Mouse (Mus musculus): ENCODE results near the gene Aldh1a2. TPM values are rescaled to one million over a fixed set of nuclear protein-coding genes. Genes with fewer than 3 reads are reported as not detected.

The Aldh1a2 gene
- total RNA-seq (2015; ENCODE audit: low replicate concordance): not detected in 2 replicates
- total RNA-seq (2017; ENCODE audit: low replicate concordance): not detected in 2 replicates

GRCm38 (mm10) chr9:71215248-71216035, at the start of gene Aldh1a2:
TSS of gene Aldh1a2 (plus strand) at chr9:71215789.
- no peak for ATAC-seq (replicated peaks; ENCODE audit: low FRiP score, poor library complexity, severe bottlenecking)

GRCm38 (mm10) chr9:71166019-71166705, 49.4 kb upstream of the Aldh1a2 start:
- peak; percentile 83 for ATAC-seq (replicated peaks; ENCODE audit: low FRiP score, poor library complexity, severe bottlenecking)

- peak; percentile 8; the same call in 1 of the 2 replicates for ATAC-seq (replicated peaks; ENCODE audit: low FRiP score, poor library complexity, severe bottlenecking)
Measured at GRCm38 (mm10) chr9:71166871-71167465, 48.6 kb upstream of the Aldh1a2 start.

- no peak for ATAC-seq (replicated peaks; ENCODE audit: low FRiP score, poor library complexity, severe bottlenecking)
Measured at GRCm38 (mm10) chr9:71167473-71168215, 47.9 kb upstream of the Aldh1a2 start.

GRCm38 (mm10) chr9:71168511-71168910, 47.1 kb upstream of the Aldh1a2 start, which contains the start of gene Aqp9:
TSS of gene Aqp9 (minus strand) at chr9:71168682.
- ATAC-seq (replicated peaks; ENCODE audit: low FRiP score, poor library complexity, severe bottlenecking): no peak

- ATAC-seq (replicated peaks; ENCODE audit: low FRiP score, poor library complexity, severe bottlenecking): no peak
Measured at GRCm38 (mm10) chr9:71173533-71173932, 42.1 kb upstream of the Aldh1a2 start.

- no peak; the same call in 1 of the 2 replicates for ATAC-seq (replicated peaks; ENCODE audit: low FRiP score, poor library complexity, severe bottlenecking)
Measured at GRCm38 (mm10) chr9:71174316-71174975, 41.1 kb upstream of the Aldh1a2 start.

- ATAC-seq (replicated peaks; ENCODE audit: low FRiP score, poor library complexity, severe bottlenecking): no peak
Measured at GRCm38 (mm10) chr9:71175686-71176085, 39.9 kb upstream of the Aldh1a2 start.

GRCm38 (mm10) chr9:71179276-71179896, 36.2 kb upstream of the Aldh1a2 start:
- no peak for ATAC-seq (replicated peaks; ENCODE audit: low FRiP score, poor library complexity, severe bottlenecking)

- ATAC-seq (replicated peaks; ENCODE audit: low FRiP score, poor library complexity, severe bottlenecking): peak; percentile 56
Measured at GRCm38 (mm10) chr9:71179964-71180700, 35.5 kb upstream of the Aldh1a2 start.

GRCm38 (mm10) chr9:71185285-71185684, 30.3 kb upstream of the Aldh1a2 start:
- ATAC-seq (replicated peaks; ENCODE audit: low FRiP score, poor library complexity, severe bottlenecking): no peak

- peak; percentile 68 for ATAC-seq (replicated peaks; ENCODE audit: low FRiP score, poor library complexity, severe bottlenecking)
Measured at GRCm38 (mm10) chr9:71185823-71186222, 29.8 kb upstream of the Aldh1a2 start.

GRCm38 (mm10) chr9:71187396-71187795, 28.2 kb upstream of the Aldh1a2 start:
- no peak for ATAC-seq (replicated peaks; ENCODE audit: low FRiP score, poor library complexity, severe bottlenecking)

- ATAC-seq (replicated peaks; ENCODE audit: low FRiP score, poor library complexity, severe bottlenecking): peak; percentile 97
Measured at GRCm38 (mm10) chr9:71188647-71189415, 26.8 kb upstream of the Aldh1a2 start.

- ATAC-seq (replicated peaks; ENCODE audit: low FRiP score, poor library complexity, severe bottlenecking): no peak
Measured at GRCm38 (mm10) chr9:71198826-71199225, 16.8 kb upstream of the Aldh1a2 start.

- no peak for ATAC-seq (replicated peaks; ENCODE audit: low FRiP score, poor library complexity, severe bottlenecking)
Measured at GRCm38 (mm10) chr9:71202265-71202664, 13.3 kb upstream of the Aldh1a2 start.

- no peak for ATAC-seq (replicated peaks; ENCODE audit: low FRiP score, poor library complexity, severe bottlenecking)
Measured at GRCm38 (mm10) chr9:71209299-71209698, 6.3 kb upstream of the Aldh1a2 start.

Data from erythroblast, adult 5-6 weeks (primary cell).